Mouse (Mus musculus): ENCODE measurements at regions not wholly inside any gene's neighbourhood (a gene's known extent, or its start where the extent isn't known, plus 50 kb on each side); places are given as distances from the start of the nearest gene placed in this dataset.

DNA sequence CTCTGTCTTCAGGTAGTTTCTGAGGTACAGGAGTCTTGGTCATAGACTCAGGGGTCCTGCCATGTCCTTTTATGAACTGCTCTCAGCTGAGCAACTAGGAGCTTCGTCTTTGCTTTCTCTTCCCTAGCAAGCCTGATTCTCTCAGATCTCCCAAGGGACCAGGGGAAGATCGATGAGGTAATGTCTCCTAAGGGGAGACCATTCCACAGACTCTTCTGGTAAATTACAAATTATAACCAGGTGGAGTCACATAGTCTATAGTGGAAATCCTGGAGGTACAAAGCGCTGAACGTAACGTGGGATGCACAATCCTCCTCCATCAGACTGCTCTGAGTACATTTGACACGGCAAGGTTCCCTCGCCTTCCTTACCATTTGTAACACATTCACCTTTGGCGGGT is 88.7 kb upstream of the Mast4 start:
- H3K36me3 ChIP-seq (ENCODE audit: control insufficient read depth, insufficient read depth, low read length) = no peaks in the 10 kb centered on the region
- DNase-seq (ENCODE audit: low spot score) = no peak
- no peak overlapping the region for H3K4me2 ChIP-seq (ENCODE audit: low read length)
- no peak for ATAC-seq
- H3K9ac ChIP-seq (ENCODE audit: low read length) = no peak overlapping the region
- H3K27ac ChIP-seq (ENCODE audit: low read depth, low read length) = no peak overlapping the region
- no peak overlapping the region for H3K4me3 ChIP-seq (ENCODE audit: low read depth, low read length)
- no peaks in the 10 kb centered on the region; the same call in 1 of the 2 replicates for H3K4me1 ChIP-seq (ENCODE audit: control insufficient read depth, insufficient read depth, low read length)
- H3K9me3 ChIP-seq (replicated peaks; ENCODE audit: control insufficient read depth, low read length) = no peaks in the 10 kb centered on the region
- 91% methylated on average over 8 of the region's 8 CpGs for WGBS
- H3K27me3 ChIP-seq (replicated peaks; ENCODE audit: control insufficient read depth, insufficient read depth, low read length) = no peaks in the 10 kb centered on the region

DNA sequence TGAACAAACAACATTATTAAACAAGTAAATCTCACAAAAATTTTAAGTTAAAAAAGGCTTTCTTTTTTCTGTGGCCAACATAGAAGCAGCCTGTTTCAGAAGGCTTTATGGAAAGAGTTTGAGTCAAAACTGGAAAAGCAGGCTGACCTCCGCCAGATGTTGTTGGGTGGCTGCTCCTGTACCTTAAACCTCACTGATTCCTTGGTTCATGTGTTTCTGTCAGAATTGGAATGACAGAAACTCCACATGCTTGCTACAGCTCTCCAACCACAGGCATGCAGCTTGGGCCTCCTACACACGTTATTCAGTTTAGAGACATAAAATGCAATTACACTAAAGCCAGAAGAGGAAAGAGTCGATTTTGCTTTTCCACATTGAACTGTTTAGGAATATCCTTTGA is 84.8 kb upstream of the Mast4 start:
- no peak overlapping the region for H3K4me3 ChIP-seq (ENCODE audit: low read depth, low read length)
- H3K36me3 ChIP-seq (ENCODE audit: control insufficient read depth, insufficient read depth, low read length) = no peaks in the 10 kb centered on the region
- H3K4me2 ChIP-seq (ENCODE audit: low read length) = no peak overlapping the region
- no peaks in the 10 kb centered on the region for H3K27me3 ChIP-seq (replicated peaks; ENCODE audit: control insufficient read depth, insufficient read depth, low read length)
- ATAC-seq (no peak), DNase-seq (ENCODE audit: low spot score) (no peak)
- H3K9me3 ChIP-seq (replicated peaks; ENCODE audit: control insufficient read depth, low read length) = no peaks in the 10 kb centered on the region
- H3K9ac ChIP-seq (ENCODE audit: low read length) = no peak overlapping the region
- no peak overlapping the region for H3K27ac ChIP-seq (ENCODE audit: low read depth, low read length)
- 92% methylated on average over 3 of the region's 3 CpGs for WGBS
- H3K4me1 ChIP-seq (ENCODE audit: control insufficient read depth, insufficient read depth, low read length) = no peaks in the 10 kb centered on the region

DNA sequence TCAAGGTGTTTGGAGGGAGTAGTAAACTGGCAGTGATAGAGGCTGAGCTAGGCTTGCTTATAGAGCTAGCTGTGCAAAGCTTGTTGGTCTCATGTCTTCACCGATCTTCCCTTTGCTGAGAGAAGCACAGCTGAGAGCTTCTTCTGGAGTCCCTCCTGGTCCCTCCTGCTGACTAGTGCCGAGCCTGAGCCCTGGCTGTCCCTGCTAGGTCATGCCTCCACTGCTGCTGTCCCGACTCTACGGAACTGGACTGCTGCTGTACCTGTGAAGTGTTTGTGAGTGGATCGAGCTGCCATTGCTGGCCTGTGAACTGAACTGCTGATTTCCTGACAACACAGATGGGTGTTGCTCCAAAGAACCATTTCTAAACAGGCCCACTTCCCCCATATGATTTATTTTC is 83.0 kb upstream of the Mast4 start:
- H3K4me3 ChIP-seq (ENCODE audit: low read depth, low read length) = no peak overlapping the region
- no peaks in the 10 kb centered on the region for H3K9me3 ChIP-seq (replicated peaks; ENCODE audit: control insufficient read depth, low read length)
- no peaks in the 10 kb centered on the region for H3K4me1 ChIP-seq (ENCODE audit: control insufficient read depth, insufficient read depth, low read length)
- no peak for ATAC-seq
- no peaks in the 10 kb centered on the region for H3K36me3 ChIP-seq (ENCODE audit: control insufficient read depth, insufficient read depth, low read length)
- no peaks in the 10 kb centered on the region for H3K27me3 ChIP-seq (replicated peaks; ENCODE audit: control insufficient read depth, insufficient read depth, low read length)
- WGBS = 90% methylated on average over 5 of the region's 5 CpGs
- no peak overlapping the region for H3K4me2 ChIP-seq (ENCODE audit: low read length)
- no peak for DNase-seq (ENCODE audit: low spot score)
- no peak overlapping the region for H3K9ac ChIP-seq (ENCODE audit: low read length)
- H3K27ac ChIP-seq (ENCODE audit: low read depth, low read length) = no peak overlapping the region

- Histone ChIP-seq H3K9ac (ENCODE audit: low read length) (no peak overlapping the region), H3K36me3 (ENCODE audit: control insufficient read depth, insufficient read depth, low read length) (no peaks in the 10 kb centered on the region), H3K9me3 (replicated peaks; ENCODE audit: control insufficient read depth, low read length) (no peaks in the 10 kb centered on the region), H3K4me2 (ENCODE audit: low read length) (no peak overlapping the region), H3K4me3 (ENCODE audit: low read depth, low read length) (no peak overlapping the region), H3K27me3 (replicated peaks; ENCODE audit: control insufficient read depth, insufficient read depth, low read length) (no peaks in the 10 kb centered on the region), H3K4me1 (ENCODE audit: control insufficient read depth, insufficient read depth, low read length) (no peaks in the 10 kb centered on the region), H3K27ac (ENCODE audit: low read depth, low read length) (no peak overlapping the region)
- 69% methylated on average over 4 of the region's 4 CpGs for WGBS
- DNase-seq (ENCODE audit: low spot score) (no peak), ATAC-seq (no peak)
These were observed 81.0 kb upstream of the Mast4 start for GRCm38 (mm10) chr13:103415335-103415734.

DNA sequence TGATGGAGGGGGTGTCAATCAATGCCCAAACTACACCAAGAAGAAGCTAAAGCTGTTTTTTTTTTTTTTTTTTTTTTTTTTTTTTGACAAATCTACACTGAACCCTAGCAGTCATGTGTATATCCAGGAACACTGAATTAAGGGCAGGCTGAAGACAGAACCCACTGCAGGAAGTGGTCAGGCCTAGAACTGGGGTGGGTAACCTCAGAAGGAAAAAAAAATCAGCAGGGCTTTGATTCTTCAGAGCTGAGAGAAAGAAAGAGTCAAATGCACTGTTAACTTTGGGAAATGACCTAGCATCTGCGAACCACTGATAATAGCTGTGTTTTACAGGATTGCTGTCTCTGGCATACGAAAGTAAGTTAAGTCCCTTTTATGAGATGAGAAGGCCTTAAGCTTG is 78.3 kb upstream of the Mast4 start:
- Histone ChIP-seq H3K9me3 (replicated peaks; ENCODE audit: control insufficient read depth, low read length) (no peaks in the 10 kb centered on the region), H3K27me3 (replicated peaks; ENCODE audit: control insufficient read depth, insufficient read depth, low read length) (no peaks in the 10 kb centered on the region), H3K4me1 (ENCODE audit: control insufficient read depth, insufficient read depth, low read length) (no peaks in the 10 kb centered on the region), H3K9ac (ENCODE audit: low read length) (no peak overlapping the region), H3K36me3 (ENCODE audit: control insufficient read depth, insufficient read depth, low read length) (no peaks in the 10 kb centered on the region), H3K4me3 (ENCODE audit: low read depth, low read length) (no peak overlapping the region), H3K27ac (ENCODE audit: low read depth, low read length) (no peak overlapping the region), H3K4me2 (ENCODE audit: low read length) (no peak overlapping the region)
- ATAC-seq (no peak), DNase-seq (ENCODE audit: low spot score) (no peak)
- 100% methylated on average over 2 of the region's 2 CpGs for WGBS

DNA sequence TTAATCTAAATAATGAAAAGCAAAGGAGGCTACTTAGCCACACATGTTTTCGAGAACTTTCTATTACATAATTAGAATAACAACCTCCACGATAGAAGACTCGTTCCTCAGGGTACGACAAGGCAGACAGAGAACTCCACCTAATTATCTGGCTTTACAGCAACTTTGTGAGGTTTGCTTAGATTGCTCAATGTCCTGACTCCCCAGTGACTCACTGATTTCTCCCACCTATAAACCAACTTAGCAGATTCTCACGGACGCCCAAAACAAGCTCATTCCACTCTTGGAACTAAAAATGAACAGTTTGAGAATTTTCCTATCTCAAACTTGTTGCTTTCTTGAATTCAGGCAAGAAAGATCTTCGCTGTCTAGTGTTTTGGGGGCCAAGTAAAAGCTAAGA is 75.0 kb upstream of the Mast4 start:
- Histone ChIP-seq H3K4me2 (ENCODE audit: low read length) (no peak overlapping the region), H3K9me3 (replicated peaks; ENCODE audit: control insufficient read depth, low read length) (no peaks in the 10 kb centered on the region), H3K4me1 (ENCODE audit: control insufficient read depth, insufficient read depth, low read length) (no peaks in the 10 kb centered on the region), H3K4me3 (ENCODE audit: low read depth, low read length) (no peak overlapping the region), H3K36me3 (ENCODE audit: control insufficient read depth, insufficient read depth, low read length) (no peaks in the 10 kb centered on the region), H3K27me3 (replicated peaks; ENCODE audit: control insufficient read depth, insufficient read depth, low read length) (no peaks in the 10 kb centered on the region), H3K27ac (ENCODE audit: low read depth, low read length) (no peak overlapping the region), H3K9ac (ENCODE audit: low read length) (no peak overlapping the region)
- 84% methylated on average over 7 of the region's 7 CpGs for WGBS
- ATAC-seq (no peak), DNase-seq (ENCODE audit: low spot score) (no peak)

DNA sequence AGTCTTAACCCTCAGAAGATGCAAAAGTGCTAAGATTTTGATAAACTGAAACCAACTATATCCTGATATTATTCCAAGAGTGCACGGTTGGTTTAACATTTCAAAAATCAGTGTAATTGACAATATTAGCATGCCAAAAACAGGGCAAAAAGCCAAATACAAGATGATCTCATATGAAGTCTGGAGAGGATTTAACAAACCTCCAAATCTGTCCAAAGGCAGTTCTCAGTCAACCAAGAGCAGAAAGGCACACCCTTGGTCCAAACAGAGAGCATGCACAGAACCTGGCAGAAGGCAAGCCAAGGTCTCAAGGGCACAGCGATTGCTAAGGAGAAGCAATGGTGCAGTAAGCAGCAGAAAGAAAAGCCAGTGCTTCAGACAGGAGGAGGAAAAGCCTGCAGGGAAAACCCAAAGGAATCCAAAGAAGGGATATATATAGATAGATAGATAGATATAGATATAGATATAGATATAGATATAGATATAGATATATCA is 62.3 kb upstream of the Mast4 start:
- H3K4me2 ChIP-seq (ENCODE audit: low read length) = no peak overlapping the region
- no peaks in the 10 kb centered on the region for H3K36me3 ChIP-seq (ENCODE audit: control insufficient read depth, insufficient read depth, low read length)
- ATAC-seq (no peak), DNase-seq (ENCODE audit: low spot score) (no peak)
- no peaks in the 10 kb centered on the region for H3K4me1 ChIP-seq (ENCODE audit: control insufficient read depth, insufficient read depth, low read length)
- 90% methylated on average over 2 of the region's 2 CpGs for WGBS
- H3K27me3 ChIP-seq (replicated peaks; ENCODE audit: control insufficient read depth, insufficient read depth, low read length) = no peaks in the 10 kb centered on the region
- no peaks in the 10 kb centered on the region for H3K9me3 ChIP-seq (replicated peaks; ENCODE audit: control insufficient read depth, low read length)
- H3K9ac ChIP-seq (ENCODE audit: low read length) = no peak overlapping the region
- no peak overlapping the region for H3K4me3 ChIP-seq (ENCODE audit: low read depth, low read length)
- no peak overlapping the region for H3K27ac ChIP-seq (ENCODE audit: low read depth, low read length)

DNA sequence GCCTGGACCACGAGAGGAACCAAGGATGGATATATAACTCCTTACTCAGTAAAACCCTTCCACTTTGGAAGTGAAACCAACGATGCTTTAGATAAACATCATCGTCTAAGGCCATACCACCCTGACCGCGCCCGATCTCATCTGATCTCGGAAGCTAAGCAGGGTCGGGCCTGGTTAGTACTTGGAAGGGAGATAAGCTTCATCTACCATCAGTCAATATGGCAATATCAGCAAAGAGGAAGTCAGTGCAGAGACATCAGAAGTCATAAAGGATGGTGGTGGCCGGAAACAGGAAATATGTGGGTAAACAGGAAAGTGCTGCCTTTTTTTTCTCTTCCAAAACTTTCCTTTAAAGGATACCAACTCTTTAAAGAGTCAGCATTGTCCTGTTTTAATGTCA is 61.8 kb upstream of the Mast4 start:
- DNase-seq (ENCODE audit: low spot score) (no peak), ATAC-seq (no peak)
- H3K4me3 ChIP-seq (ENCODE audit: low read depth, low read length) = no peak overlapping the region
- H3K9me3 ChIP-seq (replicated peaks; ENCODE audit: control insufficient read depth, low read length) = no peaks in the 10 kb centered on the region
- no peaks in the 10 kb centered on the region for H3K36me3 ChIP-seq (ENCODE audit: control insufficient read depth, insufficient read depth, low read length)
- no peak overlapping the region for H3K9ac ChIP-seq (ENCODE audit: low read length)
- no peak overlapping the region for H3K27ac ChIP-seq (ENCODE audit: low read depth, low read length)
- H3K4me2 ChIP-seq (ENCODE audit: low read length) = no peak overlapping the region
- H3K27me3 ChIP-seq (replicated peaks; ENCODE audit: control insufficient read depth, insufficient read depth, low read length) = no peaks in the 10 kb centered on the region
- no peaks in the 10 kb centered on the region for H3K4me1 ChIP-seq (ENCODE audit: control insufficient read depth, insufficient read depth, low read length)
- WGBS = 94% methylated on average over 9 of the region's 9 CpGs

DNA sequence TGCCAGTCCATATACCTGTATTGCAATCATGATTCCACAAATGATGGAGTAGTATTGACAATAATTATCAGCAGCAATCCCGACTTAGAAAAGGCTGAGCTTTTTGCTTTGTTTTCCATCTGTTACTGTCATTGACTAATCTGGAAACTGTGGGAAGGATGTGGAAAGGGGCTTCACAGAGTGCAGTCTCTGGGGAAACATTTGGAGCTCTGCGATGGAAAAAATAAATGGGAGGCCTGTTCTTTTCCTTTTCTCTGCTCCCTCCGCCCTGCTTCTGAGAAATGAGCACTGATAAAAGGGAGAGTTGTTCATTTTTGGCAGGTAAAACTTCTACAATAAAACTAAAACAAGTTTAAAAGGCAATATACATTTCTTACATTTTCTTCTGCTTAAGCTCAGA is 58.3 kb upstream of the Mast4 start:
- H3K9ac ChIP-seq (ENCODE audit: low read length) = no peak overlapping the region
- H3K27ac ChIP-seq (ENCODE audit: low read depth, low read length) = no peak overlapping the region
- no peak for ATAC-seq
- H3K4me2 ChIP-seq (ENCODE audit: low read length) = no peak overlapping the region
- DNase-seq (ENCODE audit: low spot score) = no peak
- no peaks in the 10 kb centered on the region for H3K4me1 ChIP-seq (ENCODE audit: control insufficient read depth, insufficient read depth, low read length)
- no peaks in the 10 kb centered on the region for H3K27me3 ChIP-seq (replicated peaks; ENCODE audit: control insufficient read depth, insufficient read depth, low read length)
- H3K4me3 ChIP-seq (ENCODE audit: low read depth, low read length) = no peak overlapping the region
- H3K36me3 ChIP-seq (ENCODE audit: control insufficient read depth, insufficient read depth, low read length) = no peaks in the 10 kb centered on the region
- WGBS = 86% methylated on average over 3 of the region's 3 CpGs
- H3K9me3 ChIP-seq (replicated peaks; ENCODE audit: control insufficient read depth, low read length) = no peaks in the 10 kb centered on the region

DNA sequence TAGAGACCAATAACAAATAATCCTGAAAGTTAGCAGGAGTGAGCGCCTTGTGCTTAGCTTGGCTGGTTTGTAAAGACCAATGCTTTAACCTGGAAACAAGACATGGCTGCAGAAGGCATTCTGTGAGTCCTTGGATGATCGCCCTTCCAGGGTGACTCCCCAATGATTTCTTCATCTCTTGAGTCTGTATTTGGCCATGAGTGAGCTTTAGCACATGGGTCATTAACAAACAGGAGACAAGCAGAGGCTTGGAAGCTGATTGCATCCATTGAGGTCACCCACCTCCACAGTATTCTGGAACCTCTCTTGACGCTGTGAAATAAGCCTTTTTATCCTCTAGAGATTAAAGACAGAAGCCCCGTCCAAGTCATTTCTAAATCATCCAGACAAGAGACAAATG is 57.1 kb upstream of the Mast4 start:
- H3K9ac ChIP-seq (ENCODE audit: low read length) = no peak overlapping the region
- ATAC-seq = no peak
- H3K27ac ChIP-seq (ENCODE audit: low read depth, low read length) = no peak overlapping the region
- 90% methylated on average over 4 of the region's 4 CpGs for WGBS
- H3K4me1 ChIP-seq (ENCODE audit: control insufficient read depth, insufficient read depth, low read length) = no peaks in the 10 kb centered on the region
- no peaks in the 10 kb centered on the region for H3K36me3 ChIP-seq (ENCODE audit: control insufficient read depth, insufficient read depth, low read length)
- H3K27me3 ChIP-seq (replicated peaks; ENCODE audit: control insufficient read depth, insufficient read depth, low read length) = no peaks in the 10 kb centered on the region
- H3K9me3 ChIP-seq (replicated peaks; ENCODE audit: control insufficient read depth, low read length) = no peaks in the 10 kb centered on the region
- H3K4me2 ChIP-seq (ENCODE audit: low read length) = no peak overlapping the region
- H3K4me3 ChIP-seq (ENCODE audit: low read depth, low read length) = no peak overlapping the region
- DNase-seq (ENCODE audit: low spot score) = no peak

All from forebrain, embryonic 14.5 days (tissue).